Mouse (Mus musculus) embryonic facial prominence, embryonic 11.5 days (tissue): ENCODE data around the gene Btg1-ps1. TPM values are rescaled to one million over a fixed set of nuclear protein-coding genes. Genes with fewer than 3 reads are reported as not detected.
"Not testable (repeated sequence)": the region's sequence is repeated elsewhere in the genome, so short reads cannot be mapped to it uniquely, and the experiment has no call there.

Source experiments
- ATAC-seq: fragments of 200-750 bp; cut with Nextera tagmentation; replicated peaks from 2 replicates; pipeline ENCODE4 v1.8.0; 2017; ENCODE audit warnings: low read depth; ENCODE audit not compliant: insufficient number of reproducible peaks, low FRiP score, low TSS enrichment
- DNase-seq: peaks from one replicate; pipeline ENCODE4 v3.0.0-alpha.2; 2015; ENCODE audit warnings: low spot score
- H3K27ac ChIP-seq: fragments of 300-500 bp; sonication (generic); replicated peaks from 2 replicates; pipeline ENCODE4 v1.5.1; 2014; ENCODE audit warnings: mild to moderate bottlenecking, low read depth, low read length, control low read depth
- H3K27me3 ChIP-seq: fragments of 300-500 bp; sonication (generic); 2 replicates; pipeline ENCODE4 v1.6.1; 2014; ENCODE audit warnings: mild to moderate bottlenecking, low read length, moderate library complexity, mixed read lengths; ENCODE audit not compliant: control insufficient read depth, insufficient read depth
- H3K36me3 ChIP-seq: fragments of 300-500 bp; sonication (generic); replicated peaks from 2 replicates; pipeline ENCODE4 v1.6.1; 2014; ENCODE audit warnings: low read depth, mild to moderate bottlenecking, low read length, moderate library complexity, mixed read lengths; ENCODE audit not compliant: control insufficient read depth, insufficient read depth
- H3K4me1 ChIP-seq: fragments of 300-500 bp; sonication (generic); 2 replicates; pipeline ENCODE4 v1.6.1; 2014; ENCODE audit warnings: low read length, mixed read lengths; ENCODE audit not compliant: control insufficient read depth, insufficient read depth
- H3K4me2 ChIP-seq: fragments of 300-500 bp; sonication (generic); 2 replicates; pipeline ENCODE4 v1.6.1; 2014; ENCODE audit warnings: low read depth, mild to moderate bottlenecking, control low read depth, low read length, moderate library complexity
- H3K4me3 ChIP-seq: fragments of 300-500 bp; sonication (generic); 2 replicates; pipeline ENCODE4 v1.5.1; 2014; ENCODE audit warnings: low read depth, low read length, control low read depth
- H3K9ac ChIP-seq: fragments of 300-500 bp; sonication (generic); replicated peaks from 2 replicates; pipeline ENCODE4 v1.6.1; 2014; ENCODE audit warnings: mild to moderate bottlenecking, control low read depth, low read length
- H3K9me3 ChIP-seq: fragments of 300-500 bp; sonication (generic); replicated peaks from 2 replicates; pipeline ENCODE4 v1.6.1; 2016; ENCODE audit warnings: mild to moderate bottlenecking, low read length, inconsistent platforms, mixed read lengths; ENCODE audit not compliant: control insufficient read depth
- WGBS: fragments of 180-500 bp; shearing (Covaris S2); extraction: QIAGEN DNeasy Blood & Tissue Kit; methylation state at CpG from one replicate; pipeline ENCODE4 v1.1.7; 2014; 5-methylcytosine and 5-hydroxymethylcytosine counted together
- polyA plus RNA-seq: library from polyadenylated mRNA; unstranded; fragments of >200 nt; fragmentation: Nextera tagmentation; extraction: Ambion mirVana; gene quantifications from 2 replicates; pipeline ENCODE4 v1.2.1, GENCODE M21; 2014

Gene Btg1-ps1
- polyA plus RNA-seq: not detected in 2 replicates

DNA sequence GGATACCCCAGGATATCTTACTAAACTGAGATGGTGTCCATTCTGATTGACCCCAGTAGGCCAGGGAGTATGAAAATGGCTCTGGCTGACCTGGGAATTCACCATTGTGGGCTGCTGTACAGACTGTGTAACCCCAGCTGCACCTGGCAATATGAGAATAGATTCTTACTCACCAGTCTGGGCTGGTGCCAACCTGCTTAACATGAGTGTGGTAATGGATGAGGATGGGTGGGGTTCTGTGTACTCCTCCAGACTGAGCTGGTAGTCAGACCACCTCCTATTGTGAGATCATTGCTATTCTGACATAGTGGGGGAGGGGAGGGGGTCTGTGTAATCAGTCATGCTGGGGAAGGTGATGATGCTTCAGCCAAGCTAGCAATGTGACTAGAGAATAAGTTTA, at the start of gene Btg1-ps1:
TSS of gene Btg1-ps1 (minus strand) at position 219 of the 400 bp plus-strand sequence.
- not testable (repeated sequence) for H3K9me3 ChIP-seq, H3K9ac ChIP-seq, H3K4me2 ChIP-seq, H3K27ac ChIP-seq, H3K27me3 ChIP-seq, DNase-seq, H3K36me3 ChIP-seq, H3K4me3 ChIP-seq, H3K4me1 ChIP-seq, ATAC-seq

DNA sequence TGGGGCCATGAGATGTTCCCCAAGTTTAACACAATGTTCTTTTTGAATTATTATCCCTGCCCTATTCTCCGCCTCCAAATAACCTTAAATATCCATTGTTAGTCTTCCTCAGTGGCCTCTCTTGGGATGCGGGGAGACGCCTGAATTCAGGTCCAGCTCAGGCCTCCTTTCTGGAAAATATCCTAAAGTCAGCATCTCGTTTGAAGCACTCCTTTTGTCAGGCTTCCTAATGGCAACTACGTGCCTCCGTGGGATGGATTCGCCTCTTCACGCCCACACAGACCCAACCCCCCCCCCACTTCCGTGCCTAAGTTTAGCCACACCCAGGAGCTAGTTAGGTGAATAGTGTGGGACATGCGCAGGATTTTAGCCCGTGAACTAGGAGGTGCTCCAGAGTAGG, 47.6 kb upstream of the Btg1-ps1 start, which contains the start of gene Rhox10:
TSS of gene Rhox10 (plus strand) at position 301 of the 400 bp plus-strand sequence.
- no peaks in the 10 kb centered on the region for H3K27me3 ChIP-seq
- WGBS: 91% methylated on average over 11 of the region's 11 CpGs
- H3K4me2 ChIP-seq: no peak within 1 kb of the TSS
- no peak within 1 kb of the TSS for H3K9ac ChIP-seq
- no peak for ATAC-seq
- H3K9me3 ChIP-seq: no peaks in the 10 kb centered on the region
- H3K27ac ChIP-seq: no peak within 1 kb of the TSS
- H3K36me3 ChIP-seq: no peaks in the 10 kb centered on the region
- H3K4me1 ChIP-seq: no peaks in the 10 kb centered on the region
- no peak within 1 kb of the TSS for H3K4me3 ChIP-seq
- DNase-seq: no peak

DNA sequence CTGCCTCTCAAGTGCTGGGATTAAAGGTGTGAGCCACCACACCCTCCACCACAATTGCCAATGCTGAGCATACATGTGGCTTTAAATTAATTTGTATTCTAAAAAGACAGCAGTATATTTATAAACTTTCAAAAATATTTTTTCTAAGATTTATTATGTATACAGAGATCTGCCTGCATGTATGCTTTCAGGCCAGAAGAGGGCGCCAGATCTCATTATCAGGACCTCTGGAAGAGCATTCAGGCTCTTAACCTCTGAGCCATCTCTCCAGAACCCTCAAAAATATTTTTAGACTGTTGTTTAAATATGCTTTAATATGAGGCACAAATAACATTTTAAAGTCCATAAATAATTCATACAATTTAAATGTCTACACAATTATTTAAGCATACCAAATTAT, 42.9 kb upstream of the Btg1-ps1 start:
- Histone ChIP-seq H3K27ac (no peak overlapping the region), H3K4me3 (no peak overlapping the region), H3K4me1 (no peaks in the 10 kb centered on the region), H3K27me3 (no peaks in the 10 kb centered on the region), H3K9ac (no peak overlapping the region), H3K36me3 (no peaks in the 10 kb centered on the region), H3K4me2 (no peak overlapping the region), H3K9me3 (no peaks in the 10 kb centered on the region)
- no peak for ATAC-seq
- WGBS: 3% methylated on average over 1 of the region's 1 CpGs
- DNase-seq: peak; percentile 31

DNA sequence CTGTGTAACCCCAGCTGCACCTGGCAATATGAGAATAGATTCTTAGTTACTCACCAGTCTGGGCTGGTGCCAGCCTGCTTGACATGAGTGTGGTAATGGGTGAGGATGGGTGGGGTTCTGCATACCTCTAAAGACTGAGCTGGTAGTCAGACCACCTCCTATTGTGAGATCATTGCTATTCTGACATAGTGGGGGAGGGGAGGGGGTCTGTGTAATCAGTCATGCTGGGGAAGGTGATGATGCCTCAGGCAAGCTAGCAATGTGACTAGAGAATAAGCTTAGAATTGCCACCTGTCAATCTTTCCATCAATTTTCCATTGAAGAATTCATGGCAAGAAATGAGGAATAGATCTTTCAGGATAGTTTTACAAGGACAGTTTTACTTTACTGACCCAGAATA, 24.4 kb upstream of the Btg1-ps1 start, which contains the start of gene Btg1-ps2:
TSS of gene Btg1-ps2 (minus strand) at position 101 of the 400 bp plus-strand sequence.
- not testable (repeated sequence) for H3K4me2 ChIP-seq, H3K9me3 ChIP-seq, H3K9ac ChIP-seq, ATAC-seq, H3K4me1 ChIP-seq, H3K27me3 ChIP-seq, H3K4me3 ChIP-seq, H3K27ac ChIP-seq, DNase-seq, H3K36me3 ChIP-seq

DNA sequence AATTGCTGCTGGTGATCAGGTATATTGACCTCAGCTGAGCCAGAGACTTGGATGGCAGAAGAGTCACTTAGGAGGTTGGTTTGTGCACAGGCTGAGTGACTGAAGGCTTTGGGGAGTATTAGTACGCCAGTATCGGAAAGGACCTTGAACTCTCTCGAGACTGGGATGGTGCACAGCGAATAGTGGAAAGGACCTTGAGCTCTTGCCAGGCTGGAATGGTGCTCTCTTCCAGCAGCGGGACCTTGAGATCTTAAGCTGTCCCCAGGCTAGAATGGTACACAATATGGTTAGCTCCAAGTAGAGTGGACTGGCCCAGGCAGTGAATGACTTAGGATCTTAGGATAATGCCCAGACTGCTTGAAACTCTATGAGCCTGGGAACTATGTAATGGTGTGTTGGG, 21.1 kb upstream of the Btg1-ps1 start:
- no peak overlapping the region for H3K9ac ChIP-seq
- H3K4me2 ChIP-seq: no peak overlapping the region
- WGBS: 90% methylated on average over 5 of the region's 5 CpGs
- H3K36me3 ChIP-seq: no peaks in the 10 kb centered on the region
- H3K27me3 ChIP-seq: no peaks in the 10 kb centered on the region
- ATAC-seq (no peak), DNase-seq (no peak)
- H3K27ac ChIP-seq: no peak overlapping the region
- no peak overlapping the region for H3K4me3 ChIP-seq
- H3K9me3 ChIP-seq: no peaks in the 10 kb centered on the region
- no peaks in the 10 kb centered on the region for H3K4me1 ChIP-seq

DNA sequence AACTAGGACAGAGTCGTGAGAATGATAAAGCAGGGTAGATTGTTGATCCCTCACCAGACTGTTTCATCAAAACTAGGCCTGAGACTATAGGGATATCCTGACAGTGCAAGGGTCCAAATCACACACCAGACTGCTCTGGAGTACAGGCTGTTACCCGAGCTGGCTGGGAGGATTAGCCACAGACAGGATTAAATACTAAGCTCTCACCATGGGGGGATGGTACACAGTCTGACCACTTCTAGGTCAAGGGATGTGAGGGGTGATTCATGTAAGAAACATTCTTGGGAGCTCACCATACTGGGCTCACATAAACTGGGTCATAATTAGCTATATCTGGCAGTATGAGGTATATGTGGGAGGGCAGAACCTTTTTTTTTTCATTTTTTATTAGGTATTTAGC, 15.2 kb upstream of the Btg1-ps1 start:
- Histone ChIP-seq H3K27me3 (no peaks in the 10 kb centered on the region), H3K9ac (no peak overlapping the region), H3K27ac (no peak overlapping the region), H3K9me3 (no peaks in the 10 kb centered on the region), H3K4me3 (no peak overlapping the region), H3K36me3 (no peaks in the 10 kb centered on the region), H3K4me1 (no peaks in the 10 kb centered on the region), H3K4me2 (no peak overlapping the region)
- DNase-seq: no peak
- WGBS: 62% methylated on average over 2 of the region's 2 CpGs
- no peak for ATAC-seq

DNA sequence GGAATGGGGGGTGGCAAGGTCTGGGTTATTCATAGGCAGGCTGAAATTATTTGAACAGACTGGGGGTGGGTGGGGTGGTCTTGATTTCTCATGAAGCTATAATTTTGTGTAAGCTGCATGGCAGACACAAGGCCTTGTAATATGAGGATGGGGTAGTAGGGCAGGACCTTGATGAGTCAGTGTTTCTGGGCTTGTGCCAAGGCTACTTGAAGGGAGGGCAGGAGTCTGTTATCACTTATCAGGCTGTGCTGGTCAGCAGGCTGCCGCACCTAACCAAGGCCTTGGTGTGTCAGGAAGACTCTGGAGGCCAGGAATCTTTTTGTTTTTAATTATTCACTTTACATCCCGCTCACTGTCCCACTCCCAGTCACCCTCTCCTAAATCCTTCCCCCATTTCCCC, 9.9 kb downstream of the Btg1-ps1 start:
- Histone ChIP-seq H3K4me1 (no peaks in the 10 kb centered on the region), H3K9me3 (no peaks in the 10 kb centered on the region), H3K27me3 (no peaks in the 10 kb centered on the region), H3K27ac (no peak overlapping the region), H3K4me2 (no peak overlapping the region), H3K36me3 (no peaks in the 10 kb centered on the region), H3K4me3 (no peak overlapping the region), H3K9ac (no peak overlapping the region)
- 75% methylated on average over 2 of the region's 2 CpGs for WGBS
- ATAC-seq (no peak), DNase-seq (no peak)
